Comparison of ENCODE assay signal across 10 mouse cellular contexts in genomic region chr8:19706918-19707760, GRCm38 (mm10). TPM values are rescaled to one million over a fixed set of nuclear protein-coding genes. Genes with fewer than 3 reads are reported as not detected.
DNase-seq lines count a peak whose midpoint lies in the region; ATAC-seq lines count a peak whose summit lies in the region.
"Not testable (repeated sequence)": the region's sequence is repeated elsewhere in the genome, so short reads cannot be mapped to it uniquely, and the experiment has no call there.
"Had no signal": no experiment of that assay in that cellular context is flagged by ENCODE, and none has a peak within 500 bp of the region (broad histone marks: within the 10 kb centered on the region; RNA-seq: fewer than 3 reads in every experiment).

No protein-coding gene starts in this region.

- not testable (repeated sequence) for H3K9me3 ChIP-seq in embryonic facial prominence, embryonic 11.5 days (replicated peaks; ENCODE audit: control insufficient read depth, low read length); heart, embryonic 10.5 days

- H3K4me1 ChIP-seq in embryonic facial prominence, embryonic 11.5 days (ENCODE audit: control insufficient read depth, insufficient read depth, low read length); heart, embryonic 10.5 days: not testable (repeated sequence)

- H3K27me3 ChIP-seq in embryonic facial prominence, embryonic 11.5 days (ENCODE audit: control insufficient read depth, insufficient read depth, low read length); heart, embryonic 10.5 days (ENCODE audit: insufficient read depth, poor library complexity, severe bottlenecking): not testable (repeated sequence)

- not testable (repeated sequence) for ATAC-seq in embryonic facial prominence, embryonic 11.5 days (replicated peaks; ENCODE audit: insufficient number of reproducible peaks, low FRiP score, low TSS enrichment, low read depth)

- not testable (repeated sequence) for H3K9ac ChIP-seq in embryonic facial prominence, embryonic 11.5 days (replicated peaks; ENCODE audit: low read length)

- H3K4me2 ChIP-seq in embryonic facial prominence, embryonic 11.5 days (ENCODE audit: low read depth, low read length), result not testable (repeated sequence)

- H3K36me3 ChIP-seq in embryonic facial prominence, embryonic 11.5 days (replicated peaks; ENCODE audit: control insufficient read depth, insufficient read depth, low read depth, low read length); heart, embryonic 10.5 days: not testable (repeated sequence)

- peak; percentile 28 for DNase-seq in CD4-positive helper T cell, adult 2 months (ENCODE audit: low read depth, low spot score)
- DNase-seq in adrenal gland, postnatal 36 days, result peak; percentile 76 to 85
- DNase-seq in embryonic facial prominence, embryonic 11.5 days (ENCODE audit: low spot score), result peak; percentile 9
- DNase-seq in heart, embryonic 10.5 days (ENCODE audit: low spot score), result peak; percentile 89
- peak; percentile 90 for DNase-seq in kidney, postnatal 10 days
- peak; percentile 45 for DNase-seq in liver
- DNase-seq in neural tube, embryonic 10.5 days (ENCODE audit: extremely low spot score, low spot score), result peak; percentile 35
- DNase-seq in testis, postnatal 10 days (ENCODE audit: low spot score), result peak; percentile 90

- H3K4me3 ChIP-seq in embryonic facial prominence, embryonic 11.5 days (ENCODE audit: low read depth, low read length); heart, embryonic 10.5 days: not testable (repeated sequence)

- 68% methylated on average over 7 of the region's 7 CpGs for WGBS in embryonic facial prominence, embryonic 11.5 days
- 68% methylated on average over 7 of the region's 7 CpGs for WGBS in heart, embryonic 10.5 days

- H3K27ac ChIP-seq in embryonic facial prominence, embryonic 11.5 days (replicated peaks; ENCODE audit: low read depth, low read length); heart, embryonic 10.5 days: not testable (repeated sequence)

RNA-seq across cellular contexts. Expression of gene 4930467E23Rik, which starts 22.2 kb away (rescaled TPM):
- under 1 TPM; 0.13 to 0.36 TPM for total RNA-seq in adrenal gland, postnatal 36 days (2021)
- not detected in 2 replicates for polyA plus RNA-seq in embryonic facial prominence, embryonic 11.5 days (2014; fragmentation: Nextera tagmentation; extraction: Ambion mirVana)
- not detected in 2 replicates for polyA plus RNA-seq in heart, embryonic 10.5 days (2016; fragmentation: Nextera tagmentation; extraction: Ambion mirVana)
- polyA plus RNA-seq: gonadal fat pad, adult 2 months; midbrain, embryonic 13.5 days had no signal

Comparison
In these comparisons a context has a peak if more than half of its experiments do, and no peak if none do; other contexts are left out.
1. DNase-seq: peak in every context shown above with its lines; median percentile 90 in kidney, postnatal 10 days; 90 in testis, postnatal 10 days; 89 in heart, embryonic 10.5 days; 80 in adrenal gland, postnatal 36 days; 45 in liver; 35 in neural tube, embryonic 10.5 days; 28 in CD4-positive helper T cell, adult 2 months; 9 in embryonic facial prominence, embryonic 11.5 days.